Comparison of ENCODE assay signal across 12 mouse cellular contexts in genomic region chr5:142209911-142210310, GRCm38 (mm10).
DNase-seq lines count a peak whose midpoint lies in the region; ATAC-seq and TF ChIP-seq lines count a peak whose summit lies in the region.
"Had no signal": no experiment of that assay in that cellular context is flagged by ENCODE, and none has a peak within 500 bp of the region (broad histone marks: within the 10 kb centered on the region; RNA-seq: fewer than 3 reads in every experiment).

No protein-coding gene starts in this region.

- peak; percentile 56 for TF ChIP-seq CTCF in heart, adult 2 months (IDR thresholded peaks at IDR 0.05)
- TF ChIP-seq CTCF in left cerebral cortex, adult 2 months (IDR thresholded peaks at IDR 0.05), result peak; percentile 57
- TF ChIP-seq CTCF in CH12.LX (conservative IDR thresholded peaks at IDR 0.05 in 1 of 2, IDR thresholded peaks at IDR 0.05 in 1 of 2; ENCODE audit: low read depth in 2 of 2, low read length in 2 of 2), result 0 out of 4 replicates have a peak, but pooled peaks of 1 of the 2 experiments have one; percentile 8
- peak; percentile 26; the same call in 1 of the 2 replicates for TF ChIP-seq CTCF in brain, embryonic 14.5 days (IDR thresholded peaks at IDR 0.05; ENCODE audit: borderline replicate concordance, extremely low read depth, insufficient read depth, insufficient read length)

- intact Hi-C loops in heart, adult 2 months (cut with DNase I), result no loop called here
- intact Hi-C loops in left cerebral cortex, adult 2 months (cut with DNase I), result no loop called here

- no peak overlapping the region for H3K4me3 ChIP-seq in heart, adult 2 months
- no peak overlapping the region for H3K4me3 ChIP-seq in heart, embryonic 11.5 days (ENCODE audit: low read depth, low read length)
- no peak overlapping the region for H3K4me3 ChIP-seq in left cerebral cortex, adult 2 months
- no peak overlapping the region for H3K4me3 ChIP-seq in CH12.LX (replicated peaks in 1 of 3; ENCODE audit: low read depth in 2 of 3, low read length in 2 of 3, poor library complexity in 1 of 3)
- H3K4me3 ChIP-seq: hindbrain, embryonic 12.5 days; lung, embryonic 15.5 days; midbrain, embryonic 12.5 days; neural tube, embryonic 12.5 days had no signal

- no peaks in the 10 kb centered on the region for H3K79me2 ChIP-seq in heart, adult 2 months (replicated peaks; ENCODE audit: control insufficient read depth, insufficient read depth, low read length)
- H3K79me2 ChIP-seq in CH12.LX (replicated peaks; ENCODE audit: control insufficient read depth, extremely low read depth, insufficient read depth, poor library complexity, severe bottlenecking), result no peaks in the 10 kb centered on the region

- H3K27ac ChIP-seq in heart, adult 2 months, result no peak overlapping the region
- no peak overlapping the region for H3K27ac ChIP-seq in heart, embryonic 11.5 days (ENCODE audit: low read depth, low read length)
- H3K27ac ChIP-seq in left cerebral cortex, adult 2 months, result no peak overlapping the region
- no peak overlapping the region for H3K27ac ChIP-seq in CH12.LX (ENCODE audit: insufficient read depth, low read depth)
- H3K27ac ChIP-seq: hindbrain, embryonic 12.5 days; lung, embryonic 15.5 days; midbrain, embryonic 12.5 days; neural tube, embryonic 12.5 days had no signal

- no peak overlapping the region for H3K4me2 ChIP-seq in heart, embryonic 11.5 days
- H3K4me2 ChIP-seq in CH12.LX (ENCODE audit: insufficient read depth, low read depth, poor library complexity, severe bottlenecking), result no peak overlapping the region
- H3K4me2 ChIP-seq: hindbrain, embryonic 12.5 days; lung, embryonic 15.5 days; midbrain, embryonic 12.5 days; neural tube, embryonic 12.5 days had no signal

- DNase-seq in heart, adult 2 months, result no peak
- DNase-seq in left cerebral cortex, adult 2 months (ENCODE audit: extremely low spot score in 1 of 2, low spot score in 2 of 2), result no peak
- DNase-seq in left cerebral cortex, adult 8-10 months (ENCODE audit: low spot score in 2 of 2), result no peak
- DNase-seq in CH12.LX (ENCODE audit: extremely low read depth), result no peak
- DNase-seq in brain, embryonic 14.5 days (ENCODE audit: low read depth), result peak; percentile 21
- no peak for DNase-seq in yolk sac, embryonic 10.5 days (ENCODE audit: low spot score)
- DNase-seq in heart, adult 8-10 months (ENCODE audit: low spot score), result no peak

- ATAC-seq in heart, embryonic 11.5 days (replicated peaks; ENCODE audit: insufficient number of reproducible peaks, low FRiP score, low TSS enrichment), result no peak

- TF ChIP-seq POLR2A in heart, adult 2 months (IDR thresholded peaks at IDR 0.05; ENCODE audit: insufficient read depth, low read depth, low read length), result no peak
- TF ChIP-seq POLR2A in CH12.LX (IDR thresholded peaks at IDR 0.05; ENCODE audit: low read depth, low read length), result no peak
- no peak for TF ChIP-seq POLR2A in brain, embryonic 14.5 days (IDR thresholded peaks at IDR 0.05; ENCODE audit: borderline replicate concordance, extremely low read depth, insufficient read depth, insufficient read length, poor library complexity, severe bottlenecking)

- TF ChIP-seq EP300 in heart, adult 2 months (IDR thresholded peaks at IDR 0.05; ENCODE audit: insufficient read depth, low read depth, low read length), result no peak
- TF ChIP-seq EP300 in CH12.LX (IDR thresholded peaks at IDR 0.05; ENCODE audit: low read length), result no peak

- H3K9ac ChIP-seq in heart, adult 2 months (ENCODE audit: low read depth, low read length), result no peak overlapping the region
- no peak overlapping the region for H3K9ac ChIP-seq in heart, embryonic 11.5 days (ENCODE audit: low read depth, low read length)
- H3K9ac ChIP-seq in CH12.LX (ENCODE audit: insufficient read depth, low read depth), result no peak overlapping the region
- H3K9ac ChIP-seq: hindbrain, embryonic 12.5 days; lung, embryonic 15.5 days; midbrain, embryonic 12.5 days; neural tube, embryonic 12.5 days had no signal

- peak; percentile 12 for TF ChIP-seq RAD21 in CH12.LX (IDR thresholded peaks at IDR 0.05; ENCODE audit: low read depth, low read length)

- H3K27me3 ChIP-seq in heart, adult 2 months (ENCODE audit: control insufficient read depth, insufficient read depth, low read length), result no peaks in the 10 kb centered on the region
- H3K27me3 ChIP-seq in heart, embryonic 11.5 days (ENCODE audit: control insufficient read depth, insufficient read depth, low read length), result no peaks in the 10 kb centered on the region
- peaks cover 44% of the 10 kb centered on the region for H3K27me3 ChIP-seq in CH12.LX (replicated peaks)
- H3K27me3 ChIP-seq: hindbrain, embryonic 12.5 days; lung, embryonic 15.5 days; midbrain, embryonic 12.5 days; neural tube, embryonic 12.5 days had no signal

- H3K9me3 ChIP-seq in heart, embryonic 11.5 days (replicated peaks; ENCODE audit: control insufficient read depth, low read length), result no peaks in the 10 kb centered on the region
- no peaks in the 10 kb centered on the region for H3K9me3 ChIP-seq in CH12.LX (replicated peaks; ENCODE audit: low read length)
- H3K9me3 ChIP-seq: hindbrain, embryonic 12.5 days; lung, embryonic 15.5 days; midbrain, embryonic 12.5 days; neural tube, embryonic 12.5 days had no signal

- dilution Hi-C loops in CH12.LX (cut with MboI; ENCODE audit: extremely low pct_ligation_motif_present, extremely low pct_unique_long_range_greater_than_20kb, low sequenced_read_pairs), result no loop called here

- no peaks in the 10 kb centered on the region for H3K4me1 ChIP-seq in heart, adult 2 months (ENCODE audit: control insufficient read depth, insufficient read depth, low read length)
- no peaks in the 10 kb centered on the region for H3K4me1 ChIP-seq in heart, embryonic 11.5 days (ENCODE audit: control insufficient read depth, insufficient read depth, low read length)
- peaks cover 0 to 8% of the 10 kb centered on the region in 2 experiments; a peak in 2 of 4 replicates for H3K4me1 ChIP-seq in CH12.LX (ENCODE audit: control insufficient read depth in 1 of 2, insufficient read depth in 2 of 2)
- H3K4me1 ChIP-seq: hindbrain, embryonic 12.5 days; lung, embryonic 15.5 days; midbrain, embryonic 12.5 days; neural tube, embryonic 12.5 days had no signal

- in situ Hi-C loops in CH12.LX (cut with MboI; ENCODE audit: low pct_ligation_motif_present, low pct_unique_long_range_greater_than_20kb, low sequenced_read_pairs), result no loop called here

- no peaks in the 10 kb centered on the region for H3K36me3 ChIP-seq in heart, adult 2 months (ENCODE audit: control insufficient read depth, insufficient read depth, low read length)
- H3K36me3 ChIP-seq in heart, embryonic 11.5 days (ENCODE audit: control insufficient read depth, insufficient read depth, low read length), result no peaks in the 10 kb centered on the region
- no peaks in the 10 kb centered on the region for H3K36me3 ChIP-seq in CH12.LX (replicated peaks in 1 of 2; ENCODE audit: control insufficient read depth in 1 of 2, insufficient read depth in 1 of 2, low read length in 1 of 2)
- H3K36me3 ChIP-seq: hindbrain, embryonic 12.5 days; lung, embryonic 15.5 days; midbrain, embryonic 12.5 days; neural tube, embryonic 12.5 days had no signal

TF ChIP-seq in CH12.LX, 34 proteins besides CTCF, POLR2A, EP300 and RAD21:
- TF ChIP-seq USF2 (conservative IDR thresholded peaks at IDR 0.05; ENCODE audit: low read depth, low read length) (no peak), HCFC1 (IDR thresholded peaks at IDR 0.05; ENCODE audit: low read depth, low read length) (no peak), MAFK (IDR thresholded peaks at IDR 0.05; ENCODE audit: insufficient replicate concordance, low read length) (no peak), MAZ (IDR thresholded peaks at IDR 0.05; ENCODE audit: low read depth, low read length) (no peak), NRF1 (IDR thresholded peaks at IDR 0.05; ENCODE audit: low read depth, low read length) (no peak), MAX (IDR thresholded peaks at IDR 0.05; ENCODE audit: low read length) (no peak), JUN (IDR thresholded peaks at IDR 0.05; ENCODE audit: insufficient read depth, low read depth, low read length) (no peak), CHD2 (IDR thresholded peaks at IDR 0.05; ENCODE audit: low read length) (no peak), POLR2AphosphoS2 (IDR thresholded peaks at IDR 0.05; ENCODE audit: low read depth, low read length) (no peak), GABPA (IDR thresholded peaks at IDR 0.05; ENCODE audit: insufficient replicate concordance, low read depth, low read length) (no peak), ELF1 (IDR thresholded peaks at IDR 0.05; ENCODE audit: low read depth, low read length) (no peak), TBP (conservative IDR thresholded peaks at IDR 0.05; ENCODE audit: low read depth, low read length) (no peak), CHD1 (IDR thresholded peaks at IDR 0.05; ENCODE audit: low read depth, low read length) (no peak), USF1 (IDR thresholded peaks at IDR 0.05; ENCODE audit: low read depth, low read length) (no peak), MYC (IDR thresholded peaks at IDR 0.05; ENCODE audit: low read depth, low read length) (no peak), ZC3H11A (IDR thresholded peaks at IDR 0.05; ENCODE audit: low read depth, low read length) (no peak)
